8 mouse cellular contexts compared by ENCODE assay signal in the genomic region with DNA sequence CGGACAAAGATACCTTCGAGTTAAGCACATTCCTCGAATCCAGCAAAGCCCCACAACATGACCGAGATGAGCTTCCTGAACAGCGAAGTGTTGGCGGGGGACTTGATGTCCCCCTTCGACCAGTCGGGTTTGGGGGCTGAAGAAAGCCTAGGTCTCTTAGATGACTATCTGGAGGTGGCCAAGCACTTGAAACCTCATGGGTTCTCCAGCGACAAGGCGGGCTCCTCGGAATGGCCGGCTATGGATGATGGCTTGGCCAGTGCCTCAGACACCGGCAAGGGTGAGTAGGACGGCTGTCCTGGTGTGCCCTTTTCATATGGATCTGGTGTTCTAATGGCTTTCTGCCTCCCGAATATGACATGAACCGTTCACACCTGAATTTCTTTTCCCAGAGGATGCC. TPM values are rescaled to one million over a fixed set of nuclear protein-coding genes. Genes with fewer than 3 reads are reported as not detected.
DNase-seq lines count a peak whose midpoint lies in the region; ATAC-seq and TF ChIP-seq lines count a peak whose summit lies in the region.

No protein-coding gene starts in this region.

- no peaks in the 10 kb centered on the region for H3K27me3 ChIP-seq in kidney, embryonic 15.5 days
- no peaks in the 10 kb centered on the region for H3K27me3 ChIP-seq in hindbrain, embryonic 11.5 days (ENCODE audit: control insufficient read depth, insufficient read depth, low read length)

- 6% methylated on average over 16 of the region's 16 CpGs for WGBS in kidney, embryonic 15.5 days
- 13% methylated on average over 16 of the region's 16 CpGs for WGBS in hindbrain, embryonic 11.5 days

- H3K9ac ChIP-seq in kidney, embryonic 15.5 days = peak overlapping the region; percentile 100
- peak overlapping the region; percentile 100 for H3K9ac ChIP-seq in hindbrain, embryonic 11.5 days (ENCODE audit: low read depth, low read length)

- TF ChIP-seq CTCF in cortical plate, adult 2 months (IDR thresholded peaks at IDR 0.05; ENCODE audit: extremely low read depth, insufficient read depth, low read length) = no peak

- no peak for ATAC-seq in kidney, embryonic 15.5 days (replicated peaks; ENCODE audit: low FRiP score)
- ATAC-seq in hindbrain, embryonic 11.5 days (ENCODE audit: low FRiP score) = no peak
- no peak for ATAC-seq in megakaryocyte progenitor cell, adult 5-6 weeks (replicated peaks; ENCODE audit: poor library complexity)

- peaks cover 63% of the 10 kb centered on the region for H3K36me3 ChIP-seq in kidney, embryonic 15.5 days
- H3K36me3 ChIP-seq in hindbrain, embryonic 11.5 days (ENCODE audit: control insufficient read depth, insufficient read depth, low read length) = peaks cover 15% of the 10 kb centered on the region

- no peak for DNase-seq in kidney, adult 9 months
- DNase-seq in hindbrain, embryonic 11.5 days (ENCODE audit: low spot score) = no peak
- peak; percentile 11 for DNase-seq in lung, postnatal 10 days
- DNase-seq in frontal cortex, postnatal 25 days (ENCODE audit: low spot score in 2 of 2) = no peak
- DNase-seq in adrenal gland, adult 2 months = no peak

- H3K4me2 ChIP-seq in kidney, embryonic 15.5 days = peak overlapping the region; percentile 88
- H3K4me2 ChIP-seq in hindbrain, embryonic 11.5 days (replicated peaks; ENCODE audit: low read depth, low read length) = peak overlapping the region; percentile 86

- H3K27ac ChIP-seq in kidney, embryonic 15.5 days = peak overlapping the region; percentile 98
- H3K27ac ChIP-seq in cortical plate, adult 2 months (ENCODE audit: insufficient read depth, low read length) = peak overlapping the region; percentile 77
- peak overlapping the region; percentile 96 for H3K27ac ChIP-seq in hindbrain, embryonic 11.5 days (ENCODE audit: low read depth, low read length)

- peaks cover 52% of the 10 kb centered on the region for H3K4me1 ChIP-seq in kidney, embryonic 15.5 days
- H3K4me1 ChIP-seq in cortical plate, adult 2 months (ENCODE audit: control insufficient read depth, insufficient read depth, low read length) = no peaks in the 10 kb centered on the region; the same call in 1 of the 2 replicates
- H3K4me1 ChIP-seq in hindbrain, embryonic 11.5 days (replicated peaks; ENCODE audit: control insufficient read depth, insufficient read depth, low read length) = peaks cover 12% of the 10 kb centered on the region; the same call in 1 of the 2 replicates

- no peaks in the 10 kb centered on the region for H3K9me3 ChIP-seq in kidney, embryonic 15.5 days (replicated peaks)
- no peaks in the 10 kb centered on the region for H3K9me3 ChIP-seq in hindbrain, embryonic 11.5 days (ENCODE audit: control insufficient read depth, low read length)

- peak overlapping the region; percentile 96 for H3K4me3 ChIP-seq in kidney, embryonic 15.5 days (replicated peaks)
- peak overlapping the region; percentile 80 for H3K4me3 ChIP-seq in cortical plate, adult 2 months (ENCODE audit: insufficient read depth, low read length)
- peak overlapping the region; percentile 100 for H3K4me3 ChIP-seq in hindbrain, embryonic 11.5 days (ENCODE audit: low read depth, low read length)

- no peak for TF ChIP-seq POLR2A in cortical plate, adult 2 months (IDR thresholded peaks at IDR 0.05; ENCODE audit: extremely low read depth, insufficient read depth, low read length)

RNA-seq across cellular contexts. Expression of a gene that starts 1.3 kb away (rescaled TPM):
- 127 and 131 TPM in 2 replicates for polyA plus RNA-seq in kidney, embryonic 15.5 days (2015; fragmentation: Nextera tagmentation; extraction: Ambion mirVana)
- 178 and 198 TPM in 2 replicates for polyA plus RNA-seq in cortical plate, adult 2 months (2012; rRNA removed)
- polyA plus RNA-seq in hindbrain, embryonic 11.5 days (2014; fragmentation: Nextera tagmentation; extraction: Ambion mirVana) = 140 and 145 TPM in 2 replicates
- 100 to 1,000 TPM; 144 to 366 TPM for total RNA-seq in adrenal gland, adult 2 months (2021)
- 159 and 166 TPM in 2 replicates for polyA plus RNA-seq in adrenal gland, adult 2 months (2012; rRNA removed)
- 218 and 306 TPM in 2 replicates for total RNA-seq in megakaryocyte progenitor cell, adult 5-6 weeks (2015)
- total RNA-seq in megakaryocyte progenitor cell, adult 5-6 weeks (2017) = 305 and 370 TPM in 2 replicates

RNA-seq across cellular contexts. Expression of a gene that starts 7.9 kb away (rescaled TPM):
- polyA plus RNA-seq in kidney, embryonic 15.5 days (2015; fragmentation: Nextera tagmentation; extraction: Ambion mirVana) = 57.3 and 58.8 TPM in 2 replicates
- 41.5 and 42.3 TPM in 2 replicates for polyA plus RNA-seq in cortical plate, adult 2 months (2012; rRNA removed)
- 68.0 and 71.4 TPM in 2 replicates for polyA plus RNA-seq in hindbrain, embryonic 11.5 days (2014; fragmentation: Nextera tagmentation; extraction: Ambion mirVana)
- total RNA-seq in adrenal gland, adult 2 months (2021) = 10 to 100 TPM; 41.8 to 45.8 TPM
- polyA plus RNA-seq in adrenal gland, adult 2 months (2012; rRNA removed) = 20.0 and 21.3 TPM in 2 replicates
- total RNA-seq in megakaryocyte progenitor cell, adult 5-6 weeks (2015) = 65.0 and 68.9 TPM in 2 replicates
- 19.5 and 43.8 TPM in 2 replicates for total RNA-seq in megakaryocyte progenitor cell, adult 5-6 weeks (2017)

RNA-seq across cellular contexts. Expression of a gene that starts 20.6 kb away (rescaled TPM):
- not detected in 2 replicates for polyA plus RNA-seq in kidney, embryonic 15.5 days (2015; fragmentation: Nextera tagmentation; extraction: Ambion mirVana)
- polyA plus RNA-seq in cortical plate, adult 2 months (2012; rRNA removed) = not detected in 2 replicates
- polyA plus RNA-seq in hindbrain, embryonic 11.5 days (2014; fragmentation: Nextera tagmentation; extraction: Ambion mirVana) = not detected in 2 replicates
- total RNA-seq in adrenal gland, adult 2 months (2021) = 10 to 100 TPM in 1 of 2 experiments, 1 to 10 TPM in 1; 6.8 to 20.2 TPM
- not detected in 2 replicates for polyA plus RNA-seq in adrenal gland, adult 2 months (2012; rRNA removed)
- 1.6 and 8.0 TPM in 2 replicates for total RNA-seq in megakaryocyte progenitor cell, adult 5-6 weeks (2015)
- total RNA-seq in megakaryocyte progenitor cell, adult 5-6 weeks (2017) = not detected in 2 replicates

RNA-seq across cellular contexts. Expression of a gene that starts 22.4 kb away (rescaled TPM):
- polyA plus RNA-seq in kidney, embryonic 15.5 days (2015; fragmentation: Nextera tagmentation; extraction: Ambion mirVana) = 35.3 and 37.6 TPM in 2 replicates
- polyA plus RNA-seq in cortical plate, adult 2 months (2012; rRNA removed) = 14.9 and 15.1 TPM in 2 replicates
- 38.5 and 39.1 TPM in 2 replicates for polyA plus RNA-seq in hindbrain, embryonic 11.5 days (2014; fragmentation: Nextera tagmentation; extraction: Ambion mirVana)
- 10 to 100 TPM; 38.7 to 47.7 TPM for total RNA-seq in adrenal gland, adult 2 months (2021)
- 17.1 and 17.8 TPM in 2 replicates for polyA plus RNA-seq in adrenal gland, adult 2 months (2012; rRNA removed)
- 18.0 and 18.2 TPM in 2 replicates for total RNA-seq in megakaryocyte progenitor cell, adult 5-6 weeks (2015)
- total RNA-seq in megakaryocyte progenitor cell, adult 5-6 weeks (2017) = 21.4 and 25.7 TPM in 2 replicates

RNA-seq across cellular contexts. Expression of a gene that starts 30.8 kb away (rescaled TPM):
- polyA plus RNA-seq in kidney, embryonic 15.5 days (2015; fragmentation: Nextera tagmentation; extraction: Ambion mirVana) = 0.03 TPM in 1 of 2 replicates, not detected in the other
- polyA plus RNA-seq in cortical plate, adult 2 months (2012; rRNA removed) = 32.0 and 36.5 TPM in 2 replicates
- polyA plus RNA-seq in hindbrain, embryonic 11.5 days (2014; fragmentation: Nextera tagmentation; extraction: Ambion mirVana) = 0.14 and 0.74 TPM in 2 replicates
- 1 to 10 TPM in 1 of 2 experiments, under 1 TPM in 1; 0.46 to 1.1 TPM for total RNA-seq in adrenal gland, adult 2 months (2021)
- 0.81 and 0.85 TPM in 2 replicates for polyA plus RNA-seq in adrenal gland, adult 2 months (2012; rRNA removed)
- total RNA-seq in megakaryocyte progenitor cell, adult 5-6 weeks (2015) = not detected in 2 replicates
- not detected in 2 replicates for total RNA-seq in megakaryocyte progenitor cell, adult 5-6 weeks (2017)
